Mouse (Mus musculus): ENCODE measurements at regions not wholly inside any gene's neighbourhood (a gene's known extent, or its start where the extent isn't known, plus 50 kb on each side); places are given as distances from the start of the nearest gene placed in this dataset.
A peak's percentile ranks its signal among the peaks of the same experiment; 100 is the strongest.

GRCm38 (mm10) chr5:28567341-28567905, 100.4 kb upstream of the Shh start:
- no peak for DNase-seq (ENCODE audit: low read depth, low spot score)

DNA sequence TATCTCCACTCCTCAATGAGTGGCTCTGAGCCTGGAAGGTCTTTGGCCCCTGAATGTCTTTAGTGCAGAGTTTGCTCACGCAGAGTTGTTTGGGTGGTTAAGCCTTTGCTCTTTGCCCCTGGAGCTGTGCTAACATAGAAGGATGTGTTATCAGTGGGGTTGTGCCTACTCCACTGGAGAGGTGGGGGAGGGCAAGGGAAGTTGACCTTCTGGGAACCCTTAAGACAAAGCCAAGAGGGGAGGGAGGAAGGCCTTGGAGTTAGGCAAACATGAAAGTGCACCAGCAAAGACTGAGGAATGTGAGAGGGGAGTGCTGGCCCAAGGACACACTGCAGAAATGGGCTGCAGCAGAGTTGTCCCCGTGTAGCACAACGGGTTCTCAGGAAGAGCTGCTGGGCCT, 96.3 kb upstream of the Shh start:
- no peak for DNase-seq (ENCODE audit: low read depth, low spot score)

DNA sequence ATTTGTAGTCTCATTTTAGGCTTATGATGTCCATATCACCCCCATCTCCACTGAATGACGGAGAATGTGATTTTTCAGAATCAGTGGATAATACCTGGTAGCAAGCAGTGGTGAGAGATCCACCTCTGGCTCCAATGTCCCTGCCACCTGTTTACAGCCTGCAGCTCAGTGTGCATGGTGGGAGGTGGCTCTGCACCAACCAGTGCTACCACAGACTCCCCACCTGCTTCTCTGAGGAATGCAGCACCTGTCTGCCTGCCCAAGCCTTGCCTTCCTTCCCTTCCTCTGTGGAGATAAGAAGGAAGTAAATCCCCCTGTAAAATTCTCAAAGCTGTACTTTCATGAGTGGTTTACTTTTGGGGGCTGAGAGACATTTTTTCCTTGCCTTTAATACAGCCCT, 95.9 kb upstream of the Shh start:
- no peak for DNase-seq (ENCODE audit: low read depth, low spot score)

DNA sequence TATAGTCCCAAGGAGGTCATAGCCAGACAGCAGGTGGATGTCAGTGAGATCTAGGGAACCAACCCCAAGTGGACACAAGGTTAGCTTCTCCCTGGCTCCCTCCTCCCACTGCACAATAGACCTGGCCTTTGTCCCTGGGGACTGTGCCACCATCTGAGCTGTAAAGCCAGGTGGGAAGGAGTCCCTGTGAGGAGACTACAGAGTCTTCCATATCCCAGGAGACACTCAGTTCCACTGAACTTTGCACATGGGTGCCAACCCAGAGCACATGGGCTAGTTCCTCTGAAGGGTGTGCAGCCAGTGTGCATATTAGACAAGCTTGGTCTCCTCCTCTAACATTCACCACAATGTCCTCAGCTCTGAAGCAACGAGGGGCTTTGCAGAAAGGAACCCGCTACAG, 86.5 kb upstream of the Shh start:
- DNase-seq (ENCODE audit: low read depth, low spot score), result no peak

DNA sequence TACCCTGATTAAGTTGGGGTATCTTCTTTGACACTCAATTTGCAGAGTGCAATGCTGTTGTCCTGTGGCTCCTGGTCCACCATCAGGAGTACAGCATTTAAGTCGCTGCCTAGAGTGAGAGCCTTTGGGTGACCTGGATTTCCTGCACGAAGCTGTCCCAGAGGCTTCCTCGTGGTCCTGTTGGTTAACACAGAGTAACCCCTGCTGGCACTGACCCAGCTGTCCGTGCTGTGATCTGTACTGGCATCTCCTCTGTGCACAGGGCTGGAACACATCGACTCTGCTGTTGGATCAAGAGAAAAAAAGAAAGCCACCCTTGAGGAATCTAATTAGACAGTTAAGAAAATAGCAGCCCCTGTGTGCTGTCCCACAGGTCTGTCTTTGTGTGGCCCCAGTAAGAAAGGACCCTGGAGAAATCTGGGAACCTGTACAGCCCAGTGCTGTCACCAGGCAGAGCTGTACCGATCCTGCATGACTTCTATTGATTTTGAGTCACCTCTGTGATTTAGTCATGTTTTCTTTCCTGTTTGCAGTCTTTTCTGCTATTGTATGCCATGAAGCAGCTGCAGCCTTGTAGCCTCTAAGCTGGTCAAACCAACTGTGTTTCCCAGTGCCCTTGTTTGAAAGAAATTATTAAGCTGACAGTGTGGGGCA, 63.3 kb upstream of the Shh start:
- no peak for DNase-seq (ENCODE audit: low read depth, low spot score)

- DNase-seq (ENCODE audit: low read depth, low spot score), result no peak
Measured at GRCm38 (mm10) chr5:28526435-28526834, 59.4 kb upstream of the Shh start.

DNA sequence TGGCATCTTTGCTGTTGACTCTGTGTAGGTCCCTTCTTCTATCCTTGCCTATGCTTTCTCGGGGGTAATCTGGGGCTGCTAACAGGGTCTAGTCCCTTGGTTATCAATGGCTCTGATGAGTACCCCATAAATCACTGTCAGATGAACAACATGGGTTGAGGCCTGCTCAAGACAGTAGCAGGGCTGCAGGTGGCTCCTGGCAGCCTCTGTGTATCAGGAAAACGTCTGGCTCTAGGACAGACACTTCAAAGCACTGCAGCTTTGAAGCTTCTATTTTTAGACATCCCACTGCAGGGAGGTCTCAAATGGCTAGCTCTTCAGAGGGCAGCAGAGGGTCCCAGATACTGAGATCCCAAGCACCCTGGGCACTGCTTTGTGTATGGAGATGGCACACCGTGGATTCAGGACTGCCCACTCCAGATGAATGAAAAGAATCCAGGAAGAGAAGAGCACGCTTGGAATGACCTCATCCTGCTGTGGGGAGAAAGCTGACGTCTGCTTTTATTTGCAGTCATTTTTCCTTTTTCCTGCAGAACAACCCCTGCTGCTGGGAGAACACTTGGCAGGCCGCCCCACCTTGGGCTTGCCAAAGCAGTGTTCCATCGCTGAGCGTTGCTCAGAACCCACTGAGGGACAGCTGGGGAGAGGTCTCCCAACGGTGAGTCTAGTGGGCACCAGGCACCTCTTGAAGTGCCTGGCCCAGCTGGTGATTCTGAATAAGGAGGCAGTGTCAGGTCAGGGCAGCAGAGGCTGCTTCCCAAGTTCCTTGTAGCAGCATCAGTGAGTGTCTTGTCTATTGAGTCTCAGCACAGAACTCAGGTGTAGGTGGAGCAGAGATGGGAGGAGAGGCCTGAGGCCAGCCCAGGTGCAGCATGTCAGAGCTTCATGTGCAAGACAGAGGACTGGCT, 54.0 kb upstream of the Shh start:
- DNase-seq (ENCODE audit: low read depth, low spot score), result peak; percentile 33

DNA sequence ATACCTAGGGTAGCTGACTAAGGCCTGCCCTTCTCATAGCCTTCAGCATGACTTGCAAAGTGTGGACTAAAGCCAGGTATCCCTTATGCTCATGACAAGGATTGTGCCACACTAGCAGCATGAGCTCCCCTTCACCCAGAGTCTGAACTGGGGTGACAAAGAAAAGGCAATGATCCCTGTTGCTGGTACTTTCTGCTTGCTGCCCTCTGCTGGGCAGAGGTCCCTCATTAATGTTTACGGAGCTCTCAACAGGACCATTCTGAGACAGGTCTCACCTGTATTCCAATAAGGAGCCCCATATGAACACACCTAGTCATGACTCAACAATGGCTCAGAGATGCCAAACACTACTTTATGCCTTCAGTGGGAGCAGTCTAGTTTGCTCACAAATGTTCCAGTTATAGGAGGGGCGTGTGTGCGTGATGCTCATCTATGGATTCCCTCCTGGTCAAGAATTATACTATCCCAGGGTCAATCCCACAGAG, 52.0 kb upstream of the Shh start:
- no peak for DNase-seq (ENCODE audit: low read depth, low spot score)
